Mouse (Mus musculus): ENCODE results near the gene Rock2.

DNA sequence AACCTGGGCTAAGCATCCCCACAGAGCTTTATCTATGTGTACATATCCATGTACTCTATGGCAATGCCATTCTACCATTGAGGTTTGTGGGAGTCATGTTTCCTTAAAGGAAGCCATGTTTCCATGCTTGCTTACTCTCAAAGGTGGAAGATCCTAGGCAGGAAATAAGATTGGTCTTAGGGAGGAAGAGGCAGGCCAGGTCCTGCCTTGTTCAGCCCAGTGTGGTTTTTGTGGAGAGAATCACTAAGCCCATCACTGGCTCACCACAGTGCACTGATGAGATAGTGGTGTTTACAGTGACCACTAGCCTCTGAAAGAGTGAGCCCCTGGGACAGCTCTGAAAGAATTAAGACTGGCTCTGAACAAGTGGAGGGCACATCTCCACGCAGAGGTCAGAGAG is 15.3 kb upstream of the Rock2 start:
- TF ChIP-seq HCFC1 (IDR thresholded peaks at IDR 0.05; ENCODE audit: borderline replicate concordance, insufficient read depth, low read length) (no peak), ZNF384 (IDR thresholded peaks at IDR 0.05; ENCODE audit: low read depth, low read length) (no peak), MAFK (IDR thresholded peaks at IDR 0.05; ENCODE audit: insufficient read depth, low read depth, low read length) (no peak), ZC3H11A (IDR thresholded peaks at IDR 0.05; ENCODE audit: borderline replicate concordance, low read depth, low read length) (no peak)

All from ES-E14 (cell line).